Mouse (Mus musculus): Measurements from ENCODE around the gene Dgkg. TPM values are rescaled to one million over a fixed set of nuclear protein-coding genes. Genes with fewer than 3 reads are reported as not detected.

Dgkg gene
- polyA plus RNA-seq (2014; fragmentation: Illumina TruSeq; extraction: RNeasy Lipid Tissue Mini Kit (QIAGEN cat#74804); ENCODE audit: low read depth, low replicate concordance): 2.2 TPM

DNA sequence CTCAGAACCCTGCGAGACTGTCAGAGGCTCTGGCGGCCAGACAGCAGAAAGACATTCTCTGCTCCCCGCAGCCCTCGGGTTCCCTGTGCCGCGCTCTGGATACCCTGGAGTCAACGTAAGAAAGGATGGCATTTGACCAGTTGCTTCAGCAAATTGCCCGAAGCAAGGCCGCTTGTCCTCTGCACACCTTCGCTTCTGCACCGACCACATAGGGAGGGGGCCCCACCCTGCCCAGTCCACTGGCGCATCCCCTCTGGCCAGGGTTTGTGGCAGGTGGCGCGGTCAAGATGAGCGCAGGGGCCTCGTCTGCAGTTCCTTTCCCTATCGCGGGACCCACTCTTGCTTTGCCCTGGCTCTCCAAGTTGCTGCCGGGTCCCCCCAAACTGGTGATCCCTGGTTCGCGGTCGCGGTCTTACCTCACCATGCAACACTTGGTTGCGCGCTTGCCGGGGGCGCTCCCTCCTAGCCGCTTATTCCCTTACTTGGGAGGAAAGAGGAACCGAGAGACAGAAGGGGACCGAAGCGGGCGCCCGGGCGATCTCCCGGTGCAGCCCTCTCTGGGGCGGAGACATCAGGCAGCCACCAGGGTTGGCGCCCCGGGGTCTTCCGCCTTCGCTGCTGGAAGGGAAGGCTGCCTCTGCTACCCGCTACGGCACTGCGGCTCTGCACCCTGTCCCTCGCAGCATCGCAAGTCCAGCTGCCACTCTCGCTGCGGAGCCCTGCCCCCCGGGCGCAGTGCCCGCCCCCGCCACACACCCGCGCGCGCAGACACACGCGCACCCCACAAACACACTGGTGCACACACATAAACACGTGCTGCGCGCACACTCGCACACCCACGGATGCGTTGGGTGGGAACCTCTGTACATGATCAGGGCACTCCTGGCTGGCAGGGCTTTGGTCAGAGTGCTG lies at the start of gene Dgkg:
Gene Dgkg (minus strand): TSS at position 689 of the 912 bp plus-strand sequence.

DNA sequence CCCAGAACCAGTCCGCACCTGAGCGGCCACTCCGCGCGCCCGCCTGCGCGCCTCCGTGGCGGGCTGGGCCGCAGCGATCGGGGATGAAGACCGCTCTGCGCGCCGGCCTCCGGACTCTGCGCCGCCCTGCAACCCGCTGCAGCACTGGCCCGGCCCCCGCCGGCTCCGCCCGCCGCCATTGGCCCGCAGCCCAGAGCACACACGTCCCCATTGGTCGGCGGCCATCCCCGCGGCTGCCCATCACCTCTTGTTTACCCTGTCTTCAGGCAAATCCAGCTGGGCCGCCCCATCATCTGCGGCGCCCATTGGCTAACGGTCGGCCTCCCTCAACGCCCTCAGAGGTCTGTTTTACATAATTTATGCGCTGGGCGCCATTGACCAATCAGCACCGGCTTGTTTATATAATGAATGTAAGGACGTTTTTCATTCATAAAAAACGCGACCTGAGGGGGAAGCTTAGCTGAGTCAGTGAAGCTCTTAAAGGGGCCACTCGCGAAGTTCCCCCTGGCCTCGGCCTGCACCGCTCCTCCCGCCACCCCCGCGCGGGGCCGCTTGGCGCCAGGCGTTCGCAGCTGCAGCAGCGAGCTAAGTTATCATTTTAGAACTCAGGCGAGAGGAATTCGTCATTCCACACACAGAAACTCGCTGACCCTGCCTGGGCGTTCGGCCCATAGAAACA lies 217.4 kb downstream of the Dgkg start, which contains the start of gene Etv5:
Gene Etv5 (minus strand): TSS at position 221 of the 679 bp plus-strand sequence.

Other genes starting within 250 kb of the Dgkg start
- 10.4 TPM for gene Etv5, start 217.5 kb downstream of the Dgkg start, polyA plus RNA-seq (2014; fragmentation: Illumina TruSeq; extraction: RNeasy Lipid Tissue Mini Kit (QIAGEN cat#74804); ENCODE audit: low read depth, low replicate concordance)
- not detected for gene Crygs, start 154.4 kb upstream of the Dgkg start, polyA plus RNA-seq (2014; fragmentation: Illumina TruSeq; extraction: RNeasy Lipid Tissue Mini Kit (QIAGEN cat#74804); ENCODE audit: low read depth, low replicate concordance)
- 25.2 TPM for gene Tbccd1, start 200.4 kb upstream of the Dgkg start, polyA plus RNA-seq (2014; fragmentation: Illumina TruSeq; extraction: RNeasy Lipid Tissue Mini Kit (QIAGEN cat#74804); ENCODE audit: low read depth, low replicate concordance)
- gene Dnajb11, start 200.6 kb upstream of the Dgkg start, polyA plus RNA-seq (2014; fragmentation: Illumina TruSeq; extraction: RNeasy Lipid Tissue Mini Kit (QIAGEN cat#74804); ENCODE audit: low read depth, low replicate concordance): 73.4 TPM
- gene Ahsg, start 234.1 kb upstream of the Dgkg start, polyA plus RNA-seq (2014; fragmentation: Illumina TruSeq; extraction: RNeasy Lipid Tissue Mini Kit (QIAGEN cat#74804); ENCODE audit: low read depth, low replicate concordance): not detected